Mouse (Mus musculus) embryonic facial prominence, embryonic 14.5 days (tissue): Measurements from ENCODE around the gene Atp8b5. TPM values are rescaled to one million over a fixed set of nuclear protein-coding genes. Genes with fewer than 3 reads are reported as not detected.

ENCODE experiments used
- ATAC-seq: fragments of 200-750 bp; cut with Nextera tagmentation; 2 replicates; pipeline ENCODE4 v1.8.0; 2017; ENCODE audit warnings: low read depth, moderate number of reproducible peaks, moderate TSS enrichment
- DNase-seq: peaks from one replicate; pipeline ENCODE4 v3.0.0-alpha.2; 2015; ENCODE audit warnings: low spot score
- H3K27ac ChIP-seq: fragments of 300-500 bp; sonication (generic); replicated peaks from 2 replicates; pipeline ENCODE4 v1.5.1; 2014; ENCODE audit warnings: low read depth, mild to moderate bottlenecking, low read length, moderate library complexity
- H3K27me3 ChIP-seq: fragments of 300-500 bp; sonication (generic); replicated peaks from 2 replicates; pipeline ENCODE4 v1.6.1; 2014; ENCODE audit warnings: low read length; ENCODE audit not compliant: control insufficient read depth, insufficient read depth
- H3K36me3 ChIP-seq: fragments of 300-500 bp; sonication (generic); 2 replicates; pipeline ENCODE4 v1.6.1; 2014; ENCODE audit warnings: low read length, mixed read lengths; ENCODE audit not compliant: control insufficient read depth, insufficient read depth
- H3K4me1 ChIP-seq: fragments of 300-500 bp; sonication (generic); 2 replicates; pipeline ENCODE4 v1.6.1; 2014; ENCODE audit warnings: antibody characterized with exemption, low read length; ENCODE audit not compliant: control insufficient read depth, insufficient read depth
- H3K4me2 ChIP-seq: fragments of 300-500 bp; sonication (generic); 2 replicates; pipeline ENCODE4 v1.6.1; 2014; ENCODE audit warnings: low read depth, mild to moderate bottlenecking, low read length, moderate library complexity, mixed read lengths
- H3K4me3 ChIP-seq: fragments of 300-500 bp; sonication (generic); 2 replicates; pipeline ENCODE4 v1.5.1; 2014; ENCODE audit warnings: low read depth, mild to moderate bottlenecking, low read length
- H3K9ac ChIP-seq: fragments of 300-500 bp; sonication (generic); 2 replicates; pipeline ENCODE4 v1.6.1; 2014; ENCODE audit warnings: low read depth, mild to moderate bottlenecking, low read length, moderate library complexity, mixed read lengths
- H3K9me3 ChIP-seq: fragments of 300-500 bp; sonication (generic); 2 replicates; pipeline ENCODE4 v1.6.1; 2016; ENCODE audit warnings: low read length; ENCODE audit not compliant: control insufficient read depth
- WGBS: fragments of 180-500 bp; shearing (Covaris S2); extraction: QIAGEN DNeasy Blood & Tissue Kit; methylation state at CpG from one replicate; pipeline ENCODE4 v1.1.7; 2014; 5-methylcytosine and 5-hydroxymethylcytosine counted together
- polyA plus RNA-seq: library from polyadenylated mRNA; unstranded; fragments of >200 nt; fragmentation: Nextera tagmentation; extraction: Ambion mirVana; gene quantifications from 2 replicates; pipeline ENCODE4 v1.2.1, GENCODE M21; 2014

Atp8b5 gene
- polyA plus RNA-seq, 1 experiment from 2014 or later = 0.36 TPM

DNA sequence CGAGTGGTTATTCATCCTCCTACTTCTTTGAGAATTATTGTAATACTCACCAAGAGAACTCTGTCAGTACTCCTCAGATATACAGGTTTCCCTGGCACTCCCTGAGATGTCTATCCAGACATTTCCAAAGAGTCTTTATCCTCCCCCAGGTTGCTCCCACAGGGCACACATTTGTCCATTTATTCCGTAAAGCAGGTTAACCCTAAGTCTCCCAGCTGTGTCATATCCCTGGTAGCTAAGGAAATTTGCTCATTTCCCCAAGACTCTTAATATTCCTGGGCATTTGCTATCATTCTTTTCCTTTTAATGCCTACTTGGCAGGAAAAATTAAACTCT is 332 bp downstream of the Atp8b5 start:
- H3K36me3 ChIP-seq = no peaks in the 10 kb centered on the region

DNA sequence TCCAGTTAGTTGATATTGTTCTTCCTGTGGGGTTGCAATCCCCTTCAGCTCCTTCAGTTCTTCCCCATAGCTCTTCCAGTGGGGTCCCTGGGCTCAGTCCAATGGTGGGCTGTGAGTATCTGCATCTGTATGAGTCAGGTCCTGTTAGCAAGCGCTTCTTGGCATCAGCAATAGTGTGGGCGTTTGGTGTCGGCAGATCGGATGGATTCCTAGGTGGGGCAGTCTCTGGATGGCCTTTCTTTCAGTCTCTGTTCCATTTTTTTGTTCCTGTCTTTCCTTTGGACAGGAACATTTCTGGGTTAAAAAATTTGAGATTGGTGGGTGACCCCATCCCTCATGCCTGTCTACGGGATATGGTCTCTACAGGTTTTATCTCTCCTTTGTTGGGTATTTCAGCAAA is 18.5 kb downstream of the Atp8b5 start:
- no peak overlapping the region for H3K27ac ChIP-seq
- no peaks in the 10 kb centered on the region for H3K36me3 ChIP-seq
- H3K9me3 ChIP-seq = no peaks in the 10 kb centered on the region
- WGBS = 90% methylated on average over 5 of the region's 5 CpGs
- no peak overlapping the region for H3K9ac ChIP-seq
- DNase-seq = no peak
- H3K4me2 ChIP-seq = no peak overlapping the region
- no peak for ATAC-seq
- H3K4me3 ChIP-seq = no peak overlapping the region
- H3K4me1 ChIP-seq = no peaks in the 10 kb centered on the region
- H3K27me3 ChIP-seq = no peaks in the 10 kb centered on the region

More for the DNA sequence above, 332 bp downstream of the Atp8b5 start:
- ATAC-seq (no peak; the same call in 1 of the 2 replicates), DNase-seq (no peak)
- Histone ChIP-seq H3K9ac (peak overlapping the region; percentile 55; the same call in 1 of the 2 replicates), H3K4me1 (peaks cover 7% of the 10 kb centered on the region; the same call in 1 of the 2 replicates), H3K27ac (no peak overlapping the region), H3K27me3 (no peaks in the 10 kb centered on the region), H3K4me3 (peak overlapping the region; percentile 40), H3K4me2 (peak overlapping the region; percentile 71), H3K9me3 (no peaks in the 10 kb centered on the region)
- 10% methylated on average over 2 of the region's 2 CpGs for WGBS

DNA sequence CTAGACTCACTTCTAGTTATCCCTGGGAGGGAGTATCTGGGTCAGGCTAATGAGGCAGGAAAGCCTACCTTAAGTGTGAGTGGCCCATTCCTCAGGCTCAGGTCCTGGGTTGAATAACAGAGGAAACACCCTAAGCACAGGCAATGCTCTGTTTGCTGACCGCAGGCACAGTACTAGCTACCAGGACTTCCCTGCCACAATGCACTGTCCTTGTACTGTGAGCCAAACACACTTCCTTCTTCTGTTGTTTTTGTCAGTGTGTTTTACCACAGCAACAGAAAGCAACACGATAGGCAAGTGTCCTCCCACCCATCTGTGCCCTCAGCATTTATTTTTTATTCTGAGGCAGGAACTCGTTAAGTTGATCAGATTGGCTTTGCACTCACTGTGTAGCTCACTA is 20.3 kb downstream of the Atp8b5 start:
- H3K27ac ChIP-seq = no peak overlapping the region

DNA sequence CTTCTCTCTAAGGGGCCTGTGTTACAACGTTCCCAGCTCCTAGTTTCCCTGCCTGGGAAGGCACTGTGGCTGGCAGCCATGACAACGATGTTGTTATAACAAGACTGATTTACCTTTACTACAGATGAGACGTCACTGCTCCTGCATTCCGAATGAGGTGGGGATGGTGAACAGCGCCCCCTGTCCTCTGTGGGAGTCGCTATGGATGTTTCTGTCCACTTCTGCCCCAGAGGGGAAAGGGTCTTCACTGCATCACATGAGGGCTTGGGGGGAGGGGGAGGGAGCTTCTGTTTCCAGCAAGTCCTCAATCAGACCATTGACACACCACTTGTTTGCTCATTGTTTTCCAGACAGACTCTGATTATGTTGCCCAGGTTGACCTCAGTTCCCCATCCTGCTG is 27.0 kb downstream of the Atp8b5 start:
- H3K4me1 ChIP-seq = no peaks in the 10 kb centered on the region
- no peak overlapping the region for H3K9ac ChIP-seq
- no peak overlapping the region for H3K4me2 ChIP-seq
- DNase-seq = no peak
- H3K4me3 ChIP-seq = no peak overlapping the region
- H3K9me3 ChIP-seq = no peaks in the 10 kb centered on the region
- H3K36me3 ChIP-seq = no peaks in the 10 kb centered on the region
- H3K27me3 ChIP-seq = no peaks in the 10 kb centered on the region
- 34% methylated on average over 6 of the region's 6 CpGs for WGBS
- no peak overlapping the region for H3K27ac ChIP-seq
- no peak for ATAC-seq

More for the DNA sequence above, 20.3 kb downstream of the Atp8b5 start:
- DNase-seq = no peak
- H3K4me1 ChIP-seq = no peaks in the 10 kb centered on the region
- ATAC-seq = no peak
- H3K4me2 ChIP-seq = no peak overlapping the region
- H3K36me3 ChIP-seq = no peaks in the 10 kb centered on the region
- no peaks in the 10 kb centered on the region for H3K27me3 ChIP-seq
- no peak overlapping the region for H3K4me3 ChIP-seq
- H3K9ac ChIP-seq = no peak overlapping the region
- H3K9me3 ChIP-seq = no peaks in the 10 kb centered on the region
- 58% methylated on average over 3 of the region's 3 CpGs for WGBS

DNA sequence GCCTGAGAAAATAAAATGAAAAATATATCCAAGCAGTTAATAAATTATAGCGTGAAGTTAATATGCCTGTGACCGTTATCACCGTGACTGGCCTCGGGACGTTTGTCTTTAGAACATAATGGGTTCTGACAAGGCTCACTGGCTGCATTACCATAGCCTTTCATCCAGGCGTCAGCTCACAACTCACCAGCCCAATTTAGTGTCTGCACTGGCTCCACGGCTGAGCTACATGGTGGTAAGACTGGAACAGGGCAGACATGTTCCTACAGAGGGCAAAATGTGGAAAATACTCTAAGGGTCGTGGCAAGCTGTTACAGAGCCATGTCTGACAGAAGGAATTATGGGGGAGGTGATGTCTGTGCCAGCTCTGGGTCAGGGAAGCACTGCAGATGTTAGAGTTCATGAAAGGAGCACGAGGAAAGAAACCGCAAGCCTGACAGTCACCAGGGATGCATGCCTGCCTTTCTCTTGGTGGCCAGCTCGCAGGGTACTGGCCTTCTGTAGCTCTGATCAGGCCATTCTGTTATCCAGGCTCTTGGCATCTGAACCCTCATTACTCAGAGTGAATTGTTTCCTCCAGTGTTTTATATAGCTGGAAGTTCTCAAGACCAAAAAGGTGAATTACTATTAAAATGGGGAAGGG is 42.9 kb downstream of the Atp8b5 start:
- WGBS = 46% methylated on average over 11 of the region's 11 CpGs
- H3K4me3 ChIP-seq = no peak overlapping the region
- no peaks in the 10 kb centered on the region for H3K27me3 ChIP-seq
- no peak overlapping the region for H3K9ac ChIP-seq
- ATAC-seq = no peak
- H3K9me3 ChIP-seq = no peaks in the 10 kb centered on the region
- H3K27ac ChIP-seq = no peak overlapping the region
- DNase-seq = no peak
- H3K36me3 ChIP-seq = no peaks in the 10 kb centered on the region
- H3K4me2 ChIP-seq = no peak overlapping the region
- H3K4me1 ChIP-seq = no peaks in the 10 kb centered on the region

DNA sequence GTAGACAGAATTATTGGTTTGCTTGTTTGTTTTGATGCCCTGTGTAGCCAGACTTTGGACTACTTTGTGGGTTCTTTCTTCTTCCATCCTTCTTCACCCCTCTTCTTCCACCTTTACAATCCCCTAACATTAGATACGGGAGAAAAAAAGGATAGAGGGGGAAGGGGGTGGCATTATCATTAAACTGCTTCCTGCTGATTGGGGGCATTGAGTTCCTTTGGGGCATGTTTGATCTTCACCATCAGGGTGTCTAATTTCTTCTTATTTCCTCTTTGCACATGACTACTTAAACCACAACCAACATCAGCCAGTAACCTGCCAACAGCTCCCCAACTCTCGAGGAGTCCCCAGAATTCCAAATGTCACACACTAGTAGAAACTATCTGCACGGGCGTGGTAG is 54.6 kb downstream of the Atp8b5 start:
- DNase-seq = no peak
- ATAC-seq = no peak
- Histone ChIP-seq H3K9me3 (no peaks in the 10 kb centered on the region), H3K4me3 (no peak overlapping the region), H3K27me3 (no peaks in the 10 kb centered on the region), H3K4me2 (no peak overlapping the region), H3K9ac (no peak overlapping the region), H3K27ac (no peak overlapping the region), H3K4me1 (no peaks in the 10 kb centered on the region), H3K36me3 (no peaks in the 10 kb centered on the region)
- WGBS = 85% methylated on average over 4 of the region's 4 CpGs

DNA sequence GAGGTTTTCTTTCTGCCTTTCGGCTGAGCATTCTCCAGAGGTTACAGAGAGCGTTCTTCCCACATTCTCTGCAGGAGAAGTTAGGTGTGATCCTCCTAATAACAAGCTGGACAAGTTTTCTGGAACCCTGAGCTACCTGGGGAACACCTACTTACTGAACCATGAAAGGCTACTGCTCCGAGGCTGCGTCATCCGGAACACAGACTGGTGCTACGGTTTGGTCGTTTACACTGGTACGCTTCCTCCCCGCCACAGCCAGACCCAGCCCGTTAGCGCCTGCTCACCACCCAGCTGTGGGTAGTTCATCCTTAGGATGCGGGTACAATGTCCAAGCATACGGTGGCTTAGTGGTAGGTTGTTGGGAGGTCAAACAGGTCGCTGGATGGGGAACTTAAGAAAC is 55.4 kb downstream of the Atp8b5 start:
- WGBS = 88% methylated on average over 14 of the region's 14 CpGs
- H3K4me1 ChIP-seq = no peaks in the 10 kb centered on the region
- H3K4me2 ChIP-seq = no peak overlapping the region
- H3K27ac ChIP-seq = no peak overlapping the region
- no peak overlapping the region for H3K4me3 ChIP-seq
- H3K36me3 ChIP-seq = no peaks in the 10 kb centered on the region
- no peaks in the 10 kb centered on the region for H3K9me3 ChIP-seq
- DNase-seq = no peak
- no peak overlapping the region for H3K9ac ChIP-seq
- H3K27me3 ChIP-seq = no peaks in the 10 kb centered on the region
- ATAC-seq = no peak

DNA sequence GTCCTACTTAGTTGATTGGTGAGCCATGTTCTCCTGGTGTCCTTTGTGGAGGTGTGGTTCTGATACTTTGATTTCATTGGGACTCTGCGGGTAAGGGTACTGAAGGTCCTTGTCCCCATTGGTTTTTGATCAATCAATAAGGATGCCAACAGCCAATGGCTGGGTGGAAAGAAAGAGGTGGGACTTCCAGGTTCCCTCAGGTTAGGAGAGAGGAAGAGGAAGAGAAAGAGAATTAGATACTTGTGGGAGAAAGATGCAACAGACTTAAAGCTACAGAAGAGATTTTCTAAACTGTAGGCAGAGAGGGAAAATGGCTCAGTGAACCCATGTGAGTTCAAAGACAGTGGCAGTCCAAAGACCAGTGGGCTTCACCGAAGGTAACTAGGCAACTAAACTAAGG is 60.2 kb downstream of the Atp8b5 start:
- no peaks in the 10 kb centered on the region for H3K27me3 ChIP-seq
- no peaks in the 10 kb centered on the region for H3K36me3 ChIP-seq
- 95% methylated on average over 2 of the region's 2 CpGs for WGBS
- H3K4me2 ChIP-seq = no peak overlapping the region
- no peak overlapping the region for H3K9ac ChIP-seq
- no peaks in the 10 kb centered on the region for H3K4me1 ChIP-seq
- ATAC-seq (no peak), DNase-seq (no peak)
- no peak overlapping the region for H3K27ac ChIP-seq
- H3K4me3 ChIP-seq = no peak overlapping the region
- no peaks in the 10 kb centered on the region for H3K9me3 ChIP-seq

DNA sequence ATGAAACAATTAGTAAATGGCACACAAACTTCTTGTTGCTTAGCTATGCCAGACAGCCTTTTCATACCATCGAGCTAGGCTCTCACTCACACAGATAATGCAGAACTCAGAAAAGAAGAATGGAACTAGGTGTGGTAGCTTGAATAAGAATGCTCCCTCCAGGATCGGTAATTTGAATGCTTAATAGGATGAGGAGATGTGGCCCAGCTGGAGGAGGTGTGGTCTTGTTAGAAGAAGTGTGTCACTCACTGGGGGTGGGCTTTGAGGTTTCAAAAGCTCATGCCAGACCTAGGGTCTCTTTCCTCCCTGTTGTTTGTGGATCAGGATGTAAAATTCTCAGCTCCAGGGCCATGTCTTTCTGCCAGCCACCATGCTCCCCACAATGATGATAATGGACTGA is 67.8 kb downstream of the Atp8b5 start:
- H3K4me3 ChIP-seq = no peak overlapping the region
- H3K36me3 ChIP-seq = no peaks in the 10 kb centered on the region
- H3K27me3 ChIP-seq = no peaks in the 10 kb centered on the region
- WGBS = 60% methylated on average over 2 of the region's 2 CpGs
- peaks cover 11% of the 10 kb centered on the region; the same call in 1 of the 2 replicates for H3K9me3 ChIP-seq
- no peak overlapping the region for H3K4me2 ChIP-seq
- no peak overlapping the region for H3K27ac ChIP-seq
- H3K9ac ChIP-seq = no peak overlapping the region
- DNase-seq (no peak), ATAC-seq (no peak)
- H3K4me1 ChIP-seq = no peaks in the 10 kb centered on the region
